Mouse (Mus musculus): ENCODE measurements at regions not wholly inside any gene's neighbourhood (a gene's known extent, or its start where the extent isn't known, plus 50 kb on each side); places are given as distances from the start of the nearest gene placed in this dataset.

GRCm38 (mm10) chr4:95185113-95185915 lies 133.3 kb upstream of the Jun start:
- peak in 1 of 2 experiments; percentile 11 for DNase-seq

DNA sequence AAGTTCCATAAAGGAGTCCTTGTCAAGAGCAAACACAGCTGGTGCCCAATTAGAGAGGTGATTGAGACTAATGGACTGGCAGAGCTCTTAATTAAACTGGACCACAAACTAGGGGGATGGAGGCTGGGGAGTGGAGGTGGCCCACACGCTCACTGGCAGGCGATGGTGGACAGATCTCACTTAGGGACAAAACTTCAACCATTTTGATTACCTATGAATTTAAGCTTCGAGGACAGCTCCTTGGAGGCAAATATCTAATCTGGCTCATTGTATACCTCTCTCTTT lies 133.8 kb upstream of the Jun start:
- DNase-seq = no peak

- no peak for DNase-seq
Measured at GRCm38 (mm10) chr4:95188107-95188506, 136.1 kb upstream of the Jun start.

GRCm38 (mm10) chr4:95191654-95192406 lies 139.8 kb upstream of the Jun start:
- no peak for DNase-seq

DNA sequence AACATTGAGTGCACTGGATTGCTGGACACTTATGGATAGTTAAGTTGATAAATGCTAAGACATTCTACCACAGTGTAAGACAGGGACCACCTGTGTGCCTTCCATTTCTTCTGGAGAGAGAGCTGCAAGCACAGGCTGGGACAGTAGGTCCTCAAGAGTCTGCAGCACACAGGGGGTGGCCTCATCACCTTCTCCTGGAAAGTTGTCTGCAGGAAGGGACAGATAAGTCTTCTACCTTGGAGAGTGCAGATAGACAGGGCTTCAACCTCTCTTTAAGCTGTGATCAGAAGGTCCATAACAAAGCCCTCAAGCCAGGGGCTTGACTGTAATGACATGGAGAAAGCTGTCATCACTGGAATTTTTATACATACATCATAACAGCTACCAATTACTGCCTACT lies 140.5 kb upstream of the Jun start:
- DNase-seq = no peak

DNA sequence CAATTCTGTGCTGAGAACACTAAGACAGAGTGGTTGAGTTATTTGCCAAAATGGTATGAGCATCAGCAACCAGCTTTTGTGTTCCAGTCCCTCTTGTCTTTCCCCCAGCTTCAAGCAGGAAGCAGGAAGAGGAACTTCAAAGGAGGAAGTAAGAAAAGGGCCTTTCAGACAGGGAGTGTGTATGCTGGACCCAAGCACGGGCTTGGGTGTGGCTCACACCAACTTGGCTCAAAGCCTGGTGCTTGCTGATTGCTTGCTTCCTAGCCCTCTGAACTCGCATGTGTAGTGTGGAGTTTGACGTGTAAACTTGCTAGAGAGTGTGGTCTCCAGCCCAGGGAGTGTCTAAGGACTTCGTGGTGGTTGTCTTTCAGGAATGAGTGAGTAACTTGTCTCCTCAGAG lies 141.0 kb upstream of the Jun start:
- DNase-seq = no peak

DNA sequence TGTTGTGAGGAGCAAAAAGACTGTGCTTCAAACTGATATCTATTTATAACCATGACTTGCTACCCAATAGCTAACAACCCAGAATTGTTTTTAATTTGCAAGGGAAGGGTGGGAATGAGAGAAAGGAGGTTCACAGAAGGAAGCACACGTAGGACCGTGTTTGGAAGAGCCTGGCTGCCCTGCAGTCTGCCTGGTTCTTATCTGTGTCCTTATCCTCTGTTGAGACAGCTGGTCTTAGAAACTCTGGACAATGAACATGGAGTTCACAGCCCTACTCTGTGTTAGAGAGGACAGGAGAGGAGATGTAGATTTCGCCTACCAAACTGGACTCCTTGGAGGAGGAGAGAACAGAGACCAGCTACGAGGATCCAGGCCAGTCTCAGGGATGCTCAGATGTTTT lies 141.5 kb upstream of the Jun start:
- no peak for DNase-seq

DNA sequence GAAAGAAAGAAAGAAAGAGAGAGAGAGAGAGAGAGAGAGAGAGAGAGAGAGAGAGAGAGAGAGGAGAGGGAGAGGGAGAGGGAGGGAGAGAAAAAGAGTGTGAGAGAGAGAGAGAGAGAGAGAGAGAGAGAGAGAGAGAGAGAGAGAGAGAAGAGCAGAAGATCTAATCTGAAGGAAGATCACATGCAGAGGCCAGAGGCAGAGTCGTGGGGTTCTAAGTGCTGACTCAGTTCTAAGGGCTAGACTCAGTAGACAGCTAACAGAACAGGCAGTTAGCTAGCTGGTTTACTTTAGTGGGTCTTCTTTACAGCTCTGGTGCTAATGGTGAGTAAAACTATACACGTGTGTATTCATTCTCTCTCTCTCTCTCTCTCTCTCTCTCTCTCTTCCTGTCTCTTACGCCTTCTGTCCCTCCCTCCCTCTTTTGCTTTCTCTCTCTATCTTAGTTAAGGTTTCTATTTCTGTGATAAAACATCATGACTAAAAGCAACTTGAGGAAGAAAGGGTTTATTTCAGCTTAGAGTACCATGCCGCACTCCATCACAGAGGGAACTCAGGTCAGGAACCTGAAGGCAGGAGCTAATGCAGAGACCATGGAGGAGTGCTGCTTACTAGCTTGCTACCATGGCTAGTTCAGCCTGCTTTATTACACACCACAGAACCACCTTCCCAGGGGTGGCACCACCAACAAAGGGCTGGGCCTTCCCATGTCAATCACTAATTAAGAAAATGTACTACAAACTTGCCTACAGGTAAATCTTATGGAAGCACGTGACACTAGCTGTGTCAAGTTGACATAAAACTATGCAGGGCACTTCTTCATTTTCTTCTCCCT lies 142.8 kb upstream of the Jun start:
- no peak for DNase-seq

- no peak for DNase-seq
Measured at GRCm38 (mm10) chr4:95196106-95196505, 144.1 kb upstream of the Jun start.

DNA sequence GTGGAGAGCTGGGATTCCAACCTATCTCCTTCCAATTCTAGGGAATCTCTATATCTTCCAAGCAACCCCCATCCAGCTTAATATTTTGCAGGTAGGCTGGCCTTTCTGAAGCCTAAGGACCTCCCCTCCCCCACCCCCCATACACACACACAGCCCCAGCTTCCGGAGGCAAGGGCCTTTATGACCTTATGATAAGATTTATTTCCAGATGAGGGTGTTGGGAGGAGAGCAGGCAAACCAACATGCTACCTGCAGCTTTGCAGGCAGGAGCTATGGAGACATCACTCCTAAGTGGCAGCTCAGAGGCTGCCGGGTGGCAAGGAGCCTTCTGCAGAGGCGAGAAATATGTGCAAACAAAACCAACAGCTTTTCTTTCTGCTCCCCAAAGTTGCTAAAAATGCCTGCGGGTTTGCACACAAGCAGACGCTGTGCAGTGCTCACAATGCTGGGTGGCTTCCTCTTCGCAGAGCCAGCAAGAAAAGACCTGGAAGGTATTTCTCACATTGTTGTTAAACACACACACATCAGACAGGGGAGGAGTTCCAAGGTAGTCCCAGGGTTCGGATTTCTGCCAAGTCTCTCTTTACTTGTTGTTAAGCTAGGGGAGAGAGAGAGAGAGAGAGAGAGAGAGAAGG lies 145.2 kb upstream of the Jun start:
- DNase-seq = no peak

GRCm38 (mm10) chr4:95199394-95199793 lies 147.4 kb upstream of the Jun start:
- DNase-seq = no peak

- no peak for DNase-seq
Measured at GRCm38 (mm10) chr4:95200130-95200529, 148.1 kb upstream of the Jun start.

DNA sequence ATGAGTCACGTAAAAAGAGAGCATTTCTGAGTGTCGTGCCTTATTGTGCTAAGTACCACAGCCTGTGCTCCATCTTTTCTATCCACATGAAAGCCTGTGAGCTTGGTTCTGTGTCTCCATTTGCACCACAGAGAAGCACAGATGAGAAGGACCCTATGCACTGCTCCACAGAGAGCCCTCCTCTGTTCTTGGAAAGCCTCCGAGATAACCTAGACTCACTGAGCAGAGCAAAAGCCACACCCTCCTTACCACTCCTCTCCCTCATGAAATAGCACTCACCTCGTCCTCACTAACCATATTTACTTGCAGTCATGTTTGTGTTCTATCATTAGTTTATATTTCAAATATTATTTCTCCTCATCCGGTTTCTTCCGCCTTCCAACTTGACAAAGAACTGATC lies 150.5 kb upstream of the Jun start:
- DNase-seq = no peak

DNA sequence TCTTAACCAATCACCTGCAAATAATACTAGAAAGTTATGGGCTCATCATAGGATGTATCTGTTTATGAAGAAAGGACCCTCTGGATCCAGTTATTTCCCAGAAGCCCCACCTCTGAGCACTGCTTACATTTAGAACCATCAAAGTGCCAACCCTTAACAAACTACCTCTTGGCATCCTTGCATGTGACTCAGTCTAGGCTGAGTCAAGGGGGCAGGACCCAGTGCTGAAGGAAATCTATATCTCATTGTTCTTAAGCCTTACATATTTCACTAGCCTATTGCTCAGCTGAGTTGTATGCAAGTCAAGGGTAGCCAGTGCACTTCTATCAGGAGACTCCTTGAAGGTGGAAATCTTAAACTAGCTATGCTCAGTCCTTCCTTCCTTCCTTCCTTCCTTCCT lies 151.6 kb upstream of the Jun start:
- no peak for DNase-seq

- DNase-seq = no peak
Measured at GRCm38 (mm10) chr4:95205372-95205771, 153.3 kb upstream of the Jun start.

DNA sequence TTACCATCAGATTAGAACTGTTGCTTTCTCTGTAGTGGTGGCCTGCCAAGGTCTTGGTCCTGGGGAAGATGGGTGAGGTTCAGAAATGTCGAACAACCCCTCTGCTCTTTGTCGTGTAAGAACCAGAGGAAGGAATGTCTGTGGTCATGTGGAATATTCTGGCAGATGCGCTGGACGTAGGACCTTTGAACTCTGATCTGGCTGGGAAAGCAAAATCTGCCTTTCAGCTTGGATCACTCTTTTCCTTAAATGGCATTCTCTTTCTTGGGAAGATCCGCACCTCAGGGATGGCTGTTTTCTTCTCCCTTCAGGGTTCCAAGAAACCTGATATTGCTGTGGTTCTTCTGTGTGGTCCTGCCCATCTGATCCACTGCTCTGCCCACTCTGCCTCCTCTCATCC lies 155.8 kb upstream of the Jun start:
- no peak for DNase-seq

DNA sequence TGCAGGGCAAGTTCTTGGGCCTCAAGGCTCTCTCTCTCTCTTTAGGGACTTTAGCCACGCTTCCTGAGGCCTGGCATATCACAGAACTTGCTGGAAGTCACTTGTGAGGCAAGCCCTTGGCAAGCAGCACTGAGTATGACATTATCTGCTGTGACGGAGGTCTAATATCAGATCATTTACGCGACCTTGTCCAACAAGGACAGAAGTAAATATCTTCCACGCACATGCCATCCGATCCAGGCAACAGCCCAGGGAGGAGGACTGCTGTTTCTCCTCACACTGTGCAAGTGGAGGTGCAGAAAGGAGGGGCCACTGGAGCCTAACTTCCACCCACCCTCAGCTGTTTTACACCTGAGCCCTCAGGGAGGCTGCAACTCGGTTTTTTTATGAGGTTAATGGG lies 156.8 kb upstream of the Jun start:
- DNase-seq = no peak

- no peak for DNase-seq
Measured at GRCm38 (mm10) chr4:95209322-95210119, 157.5 kb upstream of the Jun start.

DNA sequence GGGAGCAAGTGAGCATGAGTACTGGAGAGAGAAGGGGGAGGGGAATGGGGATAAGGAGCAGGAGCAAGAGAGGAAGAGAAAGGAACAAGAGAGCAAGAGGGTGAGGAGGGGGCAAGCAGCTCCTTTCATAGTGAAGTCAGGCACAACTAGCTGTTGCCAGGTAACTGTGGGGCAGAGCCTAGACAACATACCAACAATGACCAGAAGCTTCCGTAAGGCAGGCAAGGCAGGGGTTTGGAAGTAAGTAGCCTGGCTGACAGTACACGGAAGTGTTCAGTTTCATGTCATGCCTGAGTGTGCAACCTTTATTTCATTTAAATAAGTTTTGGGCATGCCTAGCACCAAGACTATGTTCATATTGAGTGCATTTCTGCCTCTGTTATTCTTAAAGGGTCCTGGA lies 160.5 kb upstream of the Jun start:
- no peak for DNase-seq

GRCm38 (mm10) chr4:95213026-95213425 lies 161.0 kb upstream of the Jun start:
- no peak for DNase-seq

- DNase-seq = no peak
Measured at GRCm38 (mm10) chr4:95214026-95214425, 162.0 kb upstream of the Jun start.

GRCm38 (mm10) chr4:95215187-95215586 lies 163.2 kb upstream of the Jun start:
- no peak for DNase-seq
